8 mouse cellular contexts compared by ENCODE assay signal in genomic region chr11:99385813-99386721, GRCm38 (mm10). TPM values are rescaled to one million over a fixed set of nuclear protein-coding genes. Genes with fewer than 3 reads are reported as not detected.
DNase-seq lines count a peak whose midpoint lies in the region; ATAC-seq and TF ChIP-seq lines count a peak whose summit lies in the region.

No protein-coding gene starts in this region.

- DNase-seq in G1E (ENCODE audit: low spot score), result peak; percentile 72
- DNase-seq in cerebellum, adult 8-10 months, result peak; percentile 88
- peak; percentile 71 to 91 for DNase-seq in frontal cortex, adult 2 months (ENCODE audit: extremely low spot score in 1 of 2, low spot score in 1 of 2)
- peak; percentile 88 for DNase-seq in hindbrain, embryonic 11.5 days (ENCODE audit: low spot score)
- peak; percentile 85 to 90 for DNase-seq in layer of hippocampus, postnatal 10 days (ENCODE audit: low spot score in 2 of 2)
- peak; percentile 94 for DNase-seq in lung, postnatal 0 days (ENCODE audit: low spot score)
- DNase-seq in ovary, postnatal 10 days (ENCODE audit: low spot score), result peak; percentile 65
- DNase-seq in thymus, postnatal 0 days (ENCODE audit: low spot score), result peak; percentile 81

- H3K4me2 ChIP-seq in hindbrain, embryonic 11.5 days (replicated peaks; ENCODE audit: low read depth, low read length), result peak overlapping the region; percentile 57
- H3K4me2 ChIP-seq in lung, postnatal 0 days (replicated peaks; ENCODE audit: low read depth, low read length), result peak overlapping the region; percentile 58

- no peak for TF ChIP-seq CTCF in G1E (IDR thresholded peaks at IDR 0.05; ENCODE audit: low read depth, low read length)
- no peak for TF ChIP-seq CTCF in lung, postnatal 0 days (IDR thresholded peaks at IDR 0.05)

- WGBS in hindbrain, embryonic 11.5 days, result 3% methylated on average over 70 of the region's 71 CpGs
- 2% methylated on average over 71 of the region's 71 CpGs for WGBS in lung, postnatal 0 days

- H3K4me3 ChIP-seq in G1E (ENCODE audit: low read depth, low read length), result peak overlapping the region; percentile 74
- H3K4me3 ChIP-seq in hindbrain, embryonic 11.5 days (ENCODE audit: low read depth, low read length), result peak overlapping the region; percentile 38
- H3K4me3 ChIP-seq in lung, postnatal 0 days (ENCODE audit: low read depth, low read length), result peak overlapping the region; percentile 56

- peak overlapping the region; percentile 79 for H3K27ac ChIP-seq in hindbrain, embryonic 11.5 days (ENCODE audit: low read depth, low read length)
- H3K27ac ChIP-seq in lung, postnatal 0 days (ENCODE audit: low read length), result peak overlapping the region; percentile 94

- peak; percentile 43; the same call in 1 of the 2 replicates for TF ChIP-seq EP300 in lung, postnatal 0 days (IDR thresholded peaks at IDR 0.05)

- H3K9ac ChIP-seq in hindbrain, embryonic 11.5 days (ENCODE audit: low read depth, low read length), result peak overlapping the region; percentile 56
- H3K9ac ChIP-seq in lung, postnatal 0 days (replicated peaks; ENCODE audit: low read depth), result peak overlapping the region; percentile 64

- peaks cover 24% of the 10 kb centered on the region for H3K4me1 ChIP-seq in G1E (ENCODE audit: insufficient read depth, low read depth, low read length)
- no peaks in the 10 kb centered on the region for H3K4me1 ChIP-seq in hindbrain, embryonic 11.5 days (replicated peaks; ENCODE audit: control insufficient read depth, insufficient read depth, low read length)
- H3K4me1 ChIP-seq in lung, postnatal 0 days (ENCODE audit: insufficient read depth, low read depth, low read length), result no peaks in the 10 kb centered on the region

- H3K27me3 ChIP-seq in G1E (ENCODE audit: insufficient read depth, low read length), result no peaks in the 10 kb centered on the region
- H3K27me3 ChIP-seq in hindbrain, embryonic 11.5 days (ENCODE audit: control insufficient read depth, insufficient read depth, low read length), result no peaks in the 10 kb centered on the region
- no peaks in the 10 kb centered on the region; the same call in 1 of the 2 replicates for H3K27me3 ChIP-seq in lung, postnatal 0 days (replicated peaks; ENCODE audit: insufficient read depth, low read length)

- H3K36me3 ChIP-seq in G1E (replicated peaks), result peaks cover 19% of the 10 kb centered on the region
- no peaks in the 10 kb centered on the region for H3K36me3 ChIP-seq in hindbrain, embryonic 11.5 days (ENCODE audit: control insufficient read depth, insufficient read depth, low read length)
- H3K36me3 ChIP-seq in lung, postnatal 0 days (ENCODE audit: insufficient read depth, low read length), result no peaks in the 10 kb centered on the region

- ATAC-seq in G1E (ENCODE audit: extremely low read depth, insufficient number of reproducible peaks, low FRiP score, poor library complexity, severe bottlenecking), result peak; percentile 80
- ATAC-seq in hindbrain, embryonic 11.5 days (ENCODE audit: low FRiP score), result peak; percentile 73
- ATAC-seq in lung, postnatal 0 days, result peak; percentile 98

- H3K9me3 ChIP-seq in G1E (replicated peaks), result no peaks in the 10 kb centered on the region
- H3K9me3 ChIP-seq in hindbrain, embryonic 11.5 days (ENCODE audit: control insufficient read depth, low read length), result no peaks in the 10 kb centered on the region
- no peaks in the 10 kb centered on the region for H3K9me3 ChIP-seq in lung, postnatal 0 days (ENCODE audit: low read length)

RNA-seq across cellular contexts. Expression of gene Krt10, which starts 3.1 kb away (rescaled TPM):
- 5.6 and 8.6 TPM in 2 replicates for total RNA-seq in G1E (2014; fragmentation: Nextera tagmentation)
- 1.7 and 2.0 TPM in 2 replicates for total RNA-seq in G1E (2017)
- 8.5 and 12.5 TPM in 2 replicates for polyA plus RNA-seq in G1E (2012)
- 9.3 and 11.7 TPM in 2 replicates for polyA plus RNA-seq in frontal cortex, adult 2 months (2012; rRNA removed)
- polyA plus RNA-seq in hindbrain, embryonic 11.5 days (2014; fragmentation: Nextera tagmentation; extraction: Ambion mirVana), result 27.8 and 35.1 TPM in 2 replicates
- 10 to 100 TPM; 14.3 to 14.8 TPM for total RNA-seq in layer of hippocampus, postnatal 10 days (2021)
- 18.4 and 19.6 TPM in 2 replicates for polyA plus RNA-seq in lung, postnatal 0 days (2015; fragmentation: Nextera tagmentation; extraction: Ambion mirVana)
- polyA plus RNA-seq in thymus, postnatal 0 days (2015; fragmentation: Nextera tagmentation; extraction: Ambion mirVana), result 44.9 and 47.3 TPM in 2 replicates

RNA-seq across cellular contexts. Expression of gene Krt28, which starts 11.4 kb away (rescaled TPM):
- total RNA-seq in G1E (2014; fragmentation: Nextera tagmentation) (not detected in 2 replicates), G1E (2017) (0.11 TPM in 1 of 2 replicates, not detected in the other)
- polyA plus RNA-seq in G1E (2012), result not detected in 2 replicates
- polyA plus RNA-seq in frontal cortex, adult 2 months (2012; rRNA removed), result 0.17 TPM in 1 of 2 replicates, not detected in the other
- polyA plus RNA-seq in hindbrain, embryonic 11.5 days (2014; fragmentation: Nextera tagmentation; extraction: Ambion mirVana), result 0.39 and 0.60 TPM in 2 replicates
- under 1 TPM; 0.30 to 0.33 TPM for total RNA-seq in layer of hippocampus, postnatal 10 days (2021)
- 0.17 and 0.19 TPM in 2 replicates for polyA plus RNA-seq in lung, postnatal 0 days (2015; fragmentation: Nextera tagmentation; extraction: Ambion mirVana)
- polyA plus RNA-seq in thymus, postnatal 0 days (2015; fragmentation: Nextera tagmentation; extraction: Ambion mirVana), result 0.27 and 0.30 TPM in 2 replicates

RNA-seq across cellular contexts. Expression of gene Krt27, which starts 35.2 kb away (rescaled TPM):
- total RNA-seq in G1E (2014; fragmentation: Nextera tagmentation) (not detected in 2 replicates), G1E (2017) (not detected in 2 replicates)
- polyA plus RNA-seq in G1E (2012), result not detected in 2 replicates
- 0.19 TPM in 1 of 2 replicates, not detected in the other for polyA plus RNA-seq in frontal cortex, adult 2 months (2012; rRNA removed)
- polyA plus RNA-seq in hindbrain, embryonic 11.5 days (2014; fragmentation: Nextera tagmentation; extraction: Ambion mirVana), result not detected in 2 replicates
- total RNA-seq in layer of hippocampus, postnatal 10 days (2021), result not detected
- not detected in 2 replicates for polyA plus RNA-seq in lung, postnatal 0 days (2015; fragmentation: Nextera tagmentation; extraction: Ambion mirVana)
- polyA plus RNA-seq in thymus, postnatal 0 days (2015; fragmentation: Nextera tagmentation; extraction: Ambion mirVana), result 0.09 and 0.23 TPM in 2 replicates

RNA-seq across cellular contexts. Expression of gene Krt12, which starts 36.0 kb away (rescaled TPM):
- total RNA-seq in G1E (2014; fragmentation: Nextera tagmentation) (not detected in 2 replicates), G1E (2017) (0.06 TPM in 1 of 2 replicates, not detected in the other)
- polyA plus RNA-seq in G1E (2012), result not detected in 2 replicates
- 6.7 and 9.7 TPM in 2 replicates for polyA plus RNA-seq in frontal cortex, adult 2 months (2012; rRNA removed)
- not detected in 2 replicates for polyA plus RNA-seq in hindbrain, embryonic 11.5 days (2014; fragmentation: Nextera tagmentation; extraction: Ambion mirVana)
- total RNA-seq in layer of hippocampus, postnatal 10 days (2021), result 1 to 10 TPM; 1.5 to 1.6 TPM
- polyA plus RNA-seq in lung, postnatal 0 days (2015; fragmentation: Nextera tagmentation; extraction: Ambion mirVana), result not detected in 2 replicates
- 0.52 and 0.63 TPM in 2 replicates for polyA plus RNA-seq in thymus, postnatal 0 days (2015; fragmentation: Nextera tagmentation; extraction: Ambion mirVana)

RNA-seq across cellular contexts. Expression of gene Krt26, which starts 48.3 kb away (rescaled TPM):
- not detected in 2 replicates for total RNA-seq in G1E (2014; fragmentation: Nextera tagmentation)
- 0.06 and 0.11 TPM in 2 replicates for total RNA-seq in G1E (2017)
- polyA plus RNA-seq in G1E (2012), result not detected in 2 replicates
- polyA plus RNA-seq in frontal cortex, adult 2 months (2012; rRNA removed), result 0.06 TPM in 1 of 2 replicates, not detected in the other
- 0.12 and 0.24 TPM in 2 replicates for polyA plus RNA-seq in hindbrain, embryonic 11.5 days (2014; fragmentation: Nextera tagmentation; extraction: Ambion mirVana)
- under 1 TPM; 0.13 to 0.23 TPM for total RNA-seq in layer of hippocampus, postnatal 10 days (2021)
- not detected in 2 replicates for polyA plus RNA-seq in lung, postnatal 0 days (2015; fragmentation: Nextera tagmentation; extraction: Ambion mirVana)
- not detected in 2 replicates for polyA plus RNA-seq in thymus, postnatal 0 days (2015; fragmentation: Nextera tagmentation; extraction: Ambion mirVana)

Comparison
In these comparisons a context has a peak if more than half of its experiments do, and no peak if none do; other contexts are left out.
1. Peak in every context shown above with its lines: DNase-seq, ATAC-seq, H3K4me3 ChIP-seq and H3K27ac ChIP-seq.